Mouse (Mus musculus): ENCODE measurements around the gene Trim14. TPM values are rescaled to one million over a fixed set of nuclear protein-coding genes. Genes with fewer than 3 reads are reported as not detected.
"Not testable (repeated sequence)": the region's sequence is repeated elsewhere in the genome, so short reads cannot be mapped to it uniquely, and the experiment has no call there.

Gene Trim14
- 2.1 and 2.3 TPM in 2 replicates for polyA plus RNA-seq (2014; fragmentation: Nextera tagmentation; extraction: Ambion mirVana)

GRCm38 (mm10) chr4:46535840-46536361 lies at the start of gene Trim14:
TSS of gene Trim14 (minus strand) at chr4:46536141.
- under 1% methylated on average over 46 of the region's 46 CpGs for WGBS
- Histone ChIP-seq H3K9me3 (ENCODE audit: control insufficient read depth, low read length) (no peaks in the 10 kb centered on the region), H3K4me3 (ENCODE audit: control insufficient read depth in 1 of 2, insufficient read depth in 1 of 2, low read depth in 1 of 2, low read length in 2 of 2) (peak within 1 kb of the TSS; percentile 48 to 51), H3K9ac (ENCODE audit: low read length) (peak within 1 kb of the TSS; percentile 57), H3K27ac (replicated peaks in 1 of 2; ENCODE audit: control insufficient read depth in 1 of 2, insufficient read depth in 1 of 2, low read depth in 2 of 2, low read length in 2 of 2) (no peak within 1 kb of the TSS), H3K36me3 (ENCODE audit: control insufficient read depth, insufficient read depth, low read length) (no peaks in the 10 kb centered on the region), H3K4me1 (ENCODE audit: control insufficient read depth in 2 of 2, insufficient read depth in 2 of 2, low read length in 2 of 2) (peaks cover 0 to 10% of the 10 kb centered on the region in 2 experiments; a peak in 2 of 4 replicates), H3K27me3 (ENCODE audit: control insufficient read depth, insufficient read depth, low read length) (peaks cover 69% of the 10 kb centered on the region), H3K4me2 (ENCODE audit: low read length) (peak within 1 kb of the TSS; percentile 73)
- peak; percentile 45 for ATAC-seq (ENCODE audit: insufficient number of reproducible peaks, insufficient read depth, low FRiP score, low read depth)

- Histone ChIP-seq H3K4me3 (ENCODE audit: control insufficient read depth in 1 of 2, insufficient read depth in 1 of 2, low read depth in 1 of 2, low read length in 2 of 2) (no peak overlapping the region), H3K27me3 (ENCODE audit: control insufficient read depth, insufficient read depth, low read length) (no peaks in the 10 kb centered on the region), H3K36me3 (ENCODE audit: control insufficient read depth, insufficient read depth, low read length) (no peaks in the 10 kb centered on the region), H3K9me3 (ENCODE audit: control insufficient read depth, low read length) (no peaks in the 10 kb centered on the region), H3K27ac (replicated peaks in 1 of 2; ENCODE audit: control insufficient read depth in 1 of 2, insufficient read depth in 1 of 2, low read depth in 2 of 2, low read length in 2 of 2) (no peak overlapping the region), H3K4me1 (ENCODE audit: control insufficient read depth in 2 of 2, insufficient read depth in 2 of 2, low read length in 2 of 2) (peaks cover 13 to 16% of the 10 kb centered on the region in 2 experiments), H3K4me2 (ENCODE audit: low read length) (no peak overlapping the region), H3K9ac (ENCODE audit: low read length) (no peak overlapping the region)
- no peak for ATAC-seq (ENCODE audit: insufficient number of reproducible peaks, insufficient read depth, low FRiP score, low read depth)
- 75% methylated on average over 13 of the region's 13 CpGs for WGBS
These were observed 49.3 kb upstream of the Trim14 start for GRCm38 (mm10) chr4:46585041-46585810.

- not testable (repeated sequence) for H3K4me3 ChIP-seq (ENCODE audit: control insufficient read depth in 1 of 2, insufficient read depth in 1 of 2, low read depth in 1 of 2, low read length in 2 of 2); H3K9ac ChIP-seq (ENCODE audit: low read length); H3K27me3 ChIP-seq (ENCODE audit: control insufficient read depth, insufficient read depth, low read length); H3K4me2 ChIP-seq (ENCODE audit: low read length); ATAC-seq (ENCODE audit: insufficient number of reproducible peaks, insufficient read depth, low FRiP score, low read depth); H3K36me3 ChIP-seq (ENCODE audit: control insufficient read depth, insufficient read depth, low read length); H3K9me3 ChIP-seq (ENCODE audit: control insufficient read depth, low read length); H3K27ac ChIP-seq (replicated peaks in 1 of 2; ENCODE audit: control insufficient read depth in 1 of 2, insufficient read depth in 1 of 2, low read depth in 2 of 2, low read length in 2 of 2)
- WGBS = 70% methylated on average over 3 of the region's 3 CpGs
- H3K4me1 ChIP-seq (ENCODE audit: control insufficient read depth in 2 of 2, insufficient read depth in 2 of 2, low read length in 2 of 2) = peaks cover 13 to 15% of the 10 kb centered on the region in 2 experiments
These were observed 48.6 kb upstream of the Trim14 start for GRCm38 (mm10) chr4:46584536-46584935.

GRCm38 (mm10) chr4:46584084-46584483 lies 48.1 kb upstream of the Trim14 start:
- H3K9ac ChIP-seq (ENCODE audit: low read length); H3K27me3 ChIP-seq (ENCODE audit: control insufficient read depth, insufficient read depth, low read length); H3K36me3 ChIP-seq (ENCODE audit: control insufficient read depth, insufficient read depth, low read length); H3K27ac ChIP-seq (replicated peaks in 1 of 2; ENCODE audit: control insufficient read depth in 1 of 2, insufficient read depth in 1 of 2, low read depth in 2 of 2, low read length in 2 of 2); H3K4me2 ChIP-seq (ENCODE audit: low read length); H3K4me3 ChIP-seq (ENCODE audit: control insufficient read depth in 1 of 2, insufficient read depth in 1 of 2, low read depth in 1 of 2, low read length in 2 of 2); ATAC-seq (ENCODE audit: insufficient number of reproducible peaks, insufficient read depth, low FRiP score, low read depth); H3K9me3 ChIP-seq (ENCODE audit: control insufficient read depth, low read length): not testable (repeated sequence)
- peaks cover 13 to 15% of the 10 kb centered on the region in 2 experiments for H3K4me1 ChIP-seq (ENCODE audit: control insufficient read depth in 2 of 2, insufficient read depth in 2 of 2, low read length in 2 of 2)
- WGBS = 84% methylated on average over 2 of the region's 6 CpGs

- H3K4me2 ChIP-seq (ENCODE audit: low read length); H3K27me3 ChIP-seq (ENCODE audit: control insufficient read depth, insufficient read depth, low read length); H3K27ac ChIP-seq (replicated peaks in 1 of 2; ENCODE audit: control insufficient read depth in 1 of 2, insufficient read depth in 1 of 2, low read depth in 2 of 2, low read length in 2 of 2); H3K36me3 ChIP-seq (ENCODE audit: control insufficient read depth, insufficient read depth, low read length); H3K9ac ChIP-seq (ENCODE audit: low read length); H3K9me3 ChIP-seq (ENCODE audit: control insufficient read depth, low read length); H3K4me3 ChIP-seq (ENCODE audit: control insufficient read depth in 1 of 2, insufficient read depth in 1 of 2, low read depth in 1 of 2, low read length in 2 of 2); ATAC-seq (ENCODE audit: insufficient number of reproducible peaks, insufficient read depth, low FRiP score, low read depth): not testable (repeated sequence)
- 69% methylated on average over 8 of the region's 9 CpGs for WGBS
- H3K4me1 ChIP-seq (ENCODE audit: control insufficient read depth in 2 of 2, insufficient read depth in 2 of 2, low read length in 2 of 2) = peaks cover 9 to 12% of the 10 kb centered on the region in 2 experiments
These were observed 46.1 kb upstream of the Trim14 start for GRCm38 (mm10) chr4:46582024-46582423.

GRCm38 (mm10) chr4:46581577-46581976 lies 45.6 kb upstream of the Trim14 start:
- not testable (repeated sequence) for H3K27ac ChIP-seq (replicated peaks in 1 of 2; ENCODE audit: control insufficient read depth in 1 of 2, insufficient read depth in 1 of 2, low read depth in 2 of 2, low read length in 2 of 2); H3K27me3 ChIP-seq (ENCODE audit: control insufficient read depth, insufficient read depth, low read length); H3K4me2 ChIP-seq (ENCODE audit: low read length); H3K9ac ChIP-seq (ENCODE audit: low read length); H3K4me3 ChIP-seq (ENCODE audit: control insufficient read depth in 1 of 2, insufficient read depth in 1 of 2, low read depth in 1 of 2, low read length in 2 of 2); H3K36me3 ChIP-seq (ENCODE audit: control insufficient read depth, insufficient read depth, low read length); ATAC-seq (ENCODE audit: insufficient number of reproducible peaks, insufficient read depth, low FRiP score, low read depth); H3K9me3 ChIP-seq (ENCODE audit: control insufficient read depth, low read length)
- H3K4me1 ChIP-seq (ENCODE audit: control insufficient read depth in 2 of 2, insufficient read depth in 2 of 2, low read length in 2 of 2) = peaks cover 8 to 12% of the 10 kb centered on the region in 2 experiments
- WGBS = 93% methylated on average over 19 of the region's 22 CpGs

- WGBS = 87% methylated on average over 15 of the region's 15 CpGs
- H3K27me3 ChIP-seq (ENCODE audit: control insufficient read depth, insufficient read depth, low read length); H3K4me2 ChIP-seq (ENCODE audit: low read length); H3K36me3 ChIP-seq (ENCODE audit: control insufficient read depth, insufficient read depth, low read length); H3K4me3 ChIP-seq (ENCODE audit: control insufficient read depth in 1 of 2, insufficient read depth in 1 of 2, low read depth in 1 of 2, low read length in 2 of 2); H3K9ac ChIP-seq (ENCODE audit: low read length); H3K27ac ChIP-seq (replicated peaks in 1 of 2; ENCODE audit: control insufficient read depth in 1 of 2, insufficient read depth in 1 of 2, low read depth in 2 of 2, low read length in 2 of 2); H3K9me3 ChIP-seq (ENCODE audit: control insufficient read depth, low read length); H3K4me1 ChIP-seq (ENCODE audit: control insufficient read depth in 2 of 2, insufficient read depth in 2 of 2, low read length in 2 of 2); ATAC-seq (ENCODE audit: insufficient number of reproducible peaks, insufficient read depth, low FRiP score, low read depth): not testable (repeated sequence)
These were observed 44.9 kb upstream of the Trim14 start for GRCm38 (mm10) chr4:46580799-46581243.
